Mouse (Mus musculus) embryonic fibroblast, embryonic 13.5 days (primary cell): ENCODE results near the gene Ciart.

Experiments
- CTCF ChIP-seq: IDR thresholded peaks from 2 replicates; pipeline ENCODE4 v1.5.1; 2011; ENCODE audit warnings: mild to moderate bottlenecking, control low read depth, low read length, moderate library complexity, borderline replicate concordance; ENCODE audit not compliant: insufficient read depth
- POLR2A ChIP-seq: IDR thresholded peaks from 2 replicates; pipeline ENCODE4 v1.6.1; 2011; ENCODE audit warnings: low read depth, mild to moderate bottlenecking, control low read depth, low read length, moderate library complexity

- TF ChIP-seq CTCF (no peak), POLR2A (no peak)
Observed at GRCm38 (mm10) chr3:95916760-95917159, 34.7 kb upstream of the Ciart start.
